Mouse (Mus musculus): ENCODE data around the gene Abat. TPM values are rescaled to one million over a fixed set of nuclear protein-coding genes. Genes with fewer than 3 reads are reported as not detected.
A peak's percentile ranks its signal among the peaks of the same experiment; 100 is the strongest.

Abat gene
- polyA plus RNA-seq, 1 experiment from 2014 or later = 33.9 TPM

GRCm38 (mm10) chr16:8514180-8514579 is 951 bp downstream of the Abat start:
- no peaks in the 10 kb centered on the region for H3K27me3 ChIP-seq (ENCODE audit: insufficient read depth, low read length)
- H3K4me2 ChIP-seq (ENCODE audit: low read length) = peak overlapping the region; percentile 76
- H3K4me3 ChIP-seq (replicated peaks; ENCODE audit: low read depth, low read length) = peak overlapping the region; percentile 49
- no peak overlapping the region for H3K9ac ChIP-seq (ENCODE audit: low read depth, low read length)
- no peak for ATAC-seq (replicated peaks; ENCODE audit: low FRiP score, low read depth)
- H3K36me3 ChIP-seq (ENCODE audit: insufficient read depth, low read length) = no peaks in the 10 kb centered on the region
- 9% methylated on average over 4 of the region's 4 CpGs for WGBS
- no peak for TF ChIP-seq CTCF (IDR thresholded peaks at IDR 0.05; ENCODE audit: low read depth)
- H3K4me1 ChIP-seq (replicated peaks; ENCODE audit: insufficient read depth, low read length) = peaks cover 16% of the 10 kb centered on the region
- DNase-seq (ENCODE audit: low spot score) = peak; percentile 34
- no peaks in the 10 kb centered on the region for H3K9me3 ChIP-seq (replicated peaks; ENCODE audit: low read length)
- no peak overlapping the region for H3K27ac ChIP-seq

DNA sequence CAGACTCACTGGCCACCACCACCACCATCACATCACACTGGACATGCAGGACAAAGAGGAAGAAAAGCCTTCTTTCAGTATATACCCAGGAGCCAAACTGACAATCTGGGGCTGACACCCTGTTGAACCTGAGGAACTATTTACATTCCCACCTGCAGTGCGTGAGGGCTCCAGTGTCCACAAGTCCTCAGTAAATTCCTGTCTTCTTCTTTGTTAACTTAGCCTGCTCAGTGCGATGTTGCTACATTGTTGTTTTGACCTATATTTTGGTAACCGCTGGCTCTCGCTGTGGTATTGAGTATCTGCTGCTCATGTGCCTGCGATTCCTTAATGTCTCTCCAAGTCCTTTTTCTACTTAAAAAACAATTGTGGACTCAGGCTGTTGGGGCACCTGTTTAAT is 7.3 kb downstream of the Abat start:
- H3K4me2 ChIP-seq (ENCODE audit: low read length) = no peak overlapping the region
- H3K27ac ChIP-seq = no peak overlapping the region
- H3K4me1 ChIP-seq (replicated peaks; ENCODE audit: insufficient read depth, low read length) = peaks cover 13% of the 10 kb centered on the region; the same call in 1 of the 2 replicates
- H3K9me3 ChIP-seq (replicated peaks; ENCODE audit: low read length) = no peaks in the 10 kb centered on the region
- DNase-seq (ENCODE audit: low spot score) (no peak), ATAC-seq (replicated peaks; ENCODE audit: low FRiP score, low read depth) (no peak)
- no peaks in the 10 kb centered on the region for H3K27me3 ChIP-seq (ENCODE audit: insufficient read depth, low read length)
- no peaks in the 10 kb centered on the region for H3K36me3 ChIP-seq (ENCODE audit: insufficient read depth, low read length)
- H3K9ac ChIP-seq (ENCODE audit: low read depth, low read length) = no peak overlapping the region
- TF ChIP-seq CTCF (IDR thresholded peaks at IDR 0.05; ENCODE audit: low read depth) = no peak
- WGBS = 81% methylated on average over 5 of the region's 5 CpGs
- no peak overlapping the region for H3K4me3 ChIP-seq (replicated peaks; ENCODE audit: low read depth, low read length)

DNA sequence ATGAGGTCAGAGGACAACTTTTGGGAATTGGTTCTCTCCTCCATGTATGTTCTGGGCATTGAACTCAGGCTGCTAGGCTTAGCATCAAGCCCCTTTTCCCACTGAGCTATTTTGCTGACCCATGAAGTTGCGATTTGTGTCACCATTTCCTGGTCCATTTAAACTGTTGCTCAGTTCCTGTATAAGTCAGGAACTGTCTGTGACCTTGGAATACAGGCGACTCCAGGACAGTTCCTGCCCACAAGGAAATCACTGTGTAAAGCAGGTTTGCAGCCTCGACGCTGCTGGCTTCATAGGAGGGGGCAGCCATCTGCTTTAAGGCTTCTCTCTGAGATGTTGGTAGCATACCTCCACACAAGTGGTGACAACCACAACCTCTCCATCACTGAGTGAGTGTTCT is 8.1 kb downstream of the Abat start:
- H3K4me2 ChIP-seq (ENCODE audit: low read length) = no peak overlapping the region
- DNase-seq (ENCODE audit: low spot score) (no peak), ATAC-seq (replicated peaks; ENCODE audit: low FRiP score, low read depth) (no peak)
- no peaks in the 10 kb centered on the region for H3K9me3 ChIP-seq (replicated peaks; ENCODE audit: low read length)
- no peak overlapping the region for H3K4me3 ChIP-seq (replicated peaks; ENCODE audit: low read depth, low read length)
- no peaks in the 10 kb centered on the region for H3K36me3 ChIP-seq (ENCODE audit: insufficient read depth, low read length)
- H3K27me3 ChIP-seq (ENCODE audit: insufficient read depth, low read length) = no peaks in the 10 kb centered on the region
- peaks cover 16% of the 10 kb centered on the region; the same call in 1 of the 2 replicates for H3K4me1 ChIP-seq (replicated peaks; ENCODE audit: insufficient read depth, low read length)
- H3K9ac ChIP-seq (ENCODE audit: low read depth, low read length) = no peak overlapping the region
- no peak for TF ChIP-seq CTCF (IDR thresholded peaks at IDR 0.05; ENCODE audit: low read depth)
- WGBS = 77% methylated on average over 4 of the region's 4 CpGs
- no peak overlapping the region for H3K27ac ChIP-seq

DNA sequence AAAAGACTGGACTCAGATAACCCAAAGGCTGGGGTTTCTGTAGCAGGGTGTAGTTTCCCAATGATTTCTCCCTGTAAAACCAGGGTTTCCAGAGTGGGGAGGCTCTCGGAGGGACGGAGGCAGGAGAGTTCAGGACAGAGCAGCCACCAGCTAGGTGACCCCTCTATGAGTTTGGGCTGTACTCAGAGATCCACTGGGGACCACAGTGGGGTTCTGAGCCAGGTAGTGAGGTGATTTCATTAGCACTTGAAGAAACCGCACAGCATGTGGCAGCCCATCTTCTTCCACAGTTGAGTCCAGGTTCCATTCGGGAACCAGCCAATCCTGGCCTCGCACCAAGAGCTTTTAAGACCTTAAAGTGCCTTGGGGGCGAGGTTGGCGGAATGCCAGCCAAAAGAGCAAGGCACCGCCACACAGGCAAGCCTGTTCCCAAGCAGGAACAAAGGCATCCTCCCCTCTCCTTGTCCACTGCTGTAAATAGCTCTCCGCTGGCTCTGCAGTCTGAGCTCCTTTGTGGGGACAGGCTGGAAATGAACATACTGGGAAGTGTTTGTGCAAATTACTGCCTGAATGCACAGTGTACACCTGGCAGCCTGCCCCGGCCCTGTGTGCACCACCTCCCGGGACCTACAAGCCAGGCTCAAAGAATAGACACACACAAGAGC is 10.4 kb downstream of the Abat start:
- no peaks in the 10 kb centered on the region for H3K9me3 ChIP-seq (replicated peaks; ENCODE audit: low read length)
- no peak overlapping the region for H3K4me3 ChIP-seq (replicated peaks; ENCODE audit: low read depth, low read length)
- WGBS = 29% methylated on average over 11 of the region's 11 CpGs
- H3K4me1 ChIP-seq (replicated peaks; ENCODE audit: insufficient read depth, low read length) = peaks cover 16% of the 10 kb centered on the region; the same call in 1 of the 2 replicates
- ATAC-seq (replicated peaks; ENCODE audit: low FRiP score, low read depth) (peak; percentile 53; the same call in 1 of the 2 replicates), DNase-seq (ENCODE audit: low spot score) (peak; percentile 55)
- H3K9ac ChIP-seq (ENCODE audit: low read depth, low read length) = no peak overlapping the region
- H3K4me2 ChIP-seq (ENCODE audit: low read length) = no peak overlapping the region
- H3K27me3 ChIP-seq (ENCODE audit: insufficient read depth, low read length) = no peaks in the 10 kb centered on the region
- H3K27ac ChIP-seq = peak overlapping the region; percentile 50; the same call in 1 of the 2 replicates
- H3K36me3 ChIP-seq (ENCODE audit: insufficient read depth, low read length) = no peaks in the 10 kb centered on the region
- TF ChIP-seq CTCF (IDR thresholded peaks at IDR 0.05; ENCODE audit: low read depth) = no peak

DNA sequence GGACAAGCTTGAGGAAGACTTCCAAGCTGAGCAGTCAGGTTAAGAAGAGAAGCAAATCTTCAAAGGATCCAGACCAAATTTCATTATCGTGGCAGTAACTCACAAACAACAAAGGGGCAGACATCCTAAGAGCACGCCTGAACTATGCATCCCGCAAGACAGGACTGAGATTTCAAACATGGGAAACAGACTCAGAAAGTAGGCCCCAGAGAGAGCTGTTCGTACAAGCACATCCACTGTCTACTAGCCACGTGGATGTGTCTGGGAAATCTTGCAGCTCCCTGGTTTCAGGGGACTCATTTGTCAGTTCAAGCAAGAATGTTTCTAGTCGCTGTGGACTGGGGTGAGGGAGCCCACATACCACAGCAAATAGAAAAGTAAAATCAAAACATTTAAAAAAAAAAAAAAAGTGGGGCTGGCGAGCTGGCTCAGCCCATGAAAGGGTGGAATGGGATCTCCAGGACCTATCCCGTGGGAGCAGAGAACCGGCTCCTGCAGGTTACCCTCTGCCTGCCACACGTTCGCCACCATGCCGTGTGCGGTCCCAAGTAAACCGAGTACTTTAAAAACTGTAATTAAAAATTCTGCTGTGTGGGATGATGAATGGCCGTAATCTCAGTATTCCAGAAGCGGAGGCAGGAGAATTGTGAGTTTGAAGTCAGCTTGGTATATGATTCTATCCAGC is 11.1 kb downstream of the Abat start:
- Histone ChIP-seq H3K4me3 (replicated peaks; ENCODE audit: low read depth, low read length) (no peak overlapping the region), H3K4me2 (ENCODE audit: low read length) (no peak overlapping the region), H3K27ac (peak overlapping the region; percentile 50; the same call in 1 of the 2 replicates), H3K27me3 (ENCODE audit: insufficient read depth, low read length) (no peaks in the 10 kb centered on the region), H3K36me3 (ENCODE audit: insufficient read depth, low read length) (no peaks in the 10 kb centered on the region), H3K4me1 (replicated peaks; ENCODE audit: insufficient read depth, low read length) (peaks cover 16% of the 10 kb centered on the region; the same call in 1 of the 2 replicates), H3K9ac (ENCODE audit: low read depth, low read length) (no peak overlapping the region), H3K9me3 (replicated peaks; ENCODE audit: low read length) (no peaks in the 10 kb centered on the region)
- no peak for TF ChIP-seq CTCF (IDR thresholded peaks at IDR 0.05; ENCODE audit: low read depth)
- ATAC-seq (replicated peaks; ENCODE audit: low FRiP score, low read depth) (no peak), DNase-seq (ENCODE audit: low spot score) (no peak)
- WGBS = 52% methylated on average over 16 of the region's 16 CpGs

DNA sequence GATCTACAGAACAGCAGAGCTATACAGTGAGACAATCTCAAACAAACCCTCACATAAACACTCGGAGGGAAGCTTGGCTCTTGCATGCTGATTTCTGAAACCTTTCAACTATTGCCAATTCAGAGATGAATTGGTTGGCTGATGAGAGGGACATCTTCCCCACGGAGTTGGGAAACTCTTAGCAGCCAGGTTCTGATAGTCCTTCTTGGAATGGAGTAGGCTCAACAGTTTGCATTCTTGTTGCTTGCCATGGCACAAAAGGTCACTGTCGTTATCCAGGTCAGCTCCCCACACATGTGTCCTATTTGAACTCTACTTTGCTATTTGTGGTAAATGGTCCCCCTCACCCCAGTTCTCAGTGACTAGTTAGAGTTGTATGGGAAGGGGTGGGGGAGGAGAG is 12.1 kb downstream of the Abat start:
- Histone ChIP-seq H3K27ac (no peak overlapping the region), H3K27me3 (ENCODE audit: insufficient read depth, low read length) (no peaks in the 10 kb centered on the region), H3K9ac (ENCODE audit: low read depth, low read length) (no peak overlapping the region), H3K4me2 (ENCODE audit: low read length) (no peak overlapping the region), H3K4me1 (replicated peaks; ENCODE audit: insufficient read depth, low read length) (peaks cover 16% of the 10 kb centered on the region; the same call in 1 of the 2 replicates), H3K36me3 (ENCODE audit: insufficient read depth, low read length) (no peaks in the 10 kb centered on the region), H3K4me3 (replicated peaks; ENCODE audit: low read depth, low read length) (no peak overlapping the region), H3K9me3 (replicated peaks; ENCODE audit: low read length) (no peaks in the 10 kb centered on the region)
- no peak for ATAC-seq (replicated peaks; ENCODE audit: low FRiP score, low read depth)
- no peak for TF ChIP-seq CTCF (IDR thresholded peaks at IDR 0.05; ENCODE audit: low read depth)
- WGBS = 81% methylated on average over 3 of the region's 3 CpGs
- DNase-seq (ENCODE audit: low spot score) = no peak

Data from kidney, postnatal 0 days (tissue).